Mouse (Mus musculus) kidney, adult 11 months (tissue): ENCODE measurements at regions not wholly inside any gene's neighbourhood (a gene's known extent, or its start where the extent isn't known, plus 50 kb on each side); places are given as distances from the start of the nearest gene placed in this dataset.

Experiments used
- DNase-seq: peaks from one replicate; pipeline ENCODE4 v3.0.0; 2022

GRCm38 (mm10) chr10:84036131-84036877, 313.6 kb downstream of the 1500009L16Rik start:
- DNase-seq, result no peak

DNA sequence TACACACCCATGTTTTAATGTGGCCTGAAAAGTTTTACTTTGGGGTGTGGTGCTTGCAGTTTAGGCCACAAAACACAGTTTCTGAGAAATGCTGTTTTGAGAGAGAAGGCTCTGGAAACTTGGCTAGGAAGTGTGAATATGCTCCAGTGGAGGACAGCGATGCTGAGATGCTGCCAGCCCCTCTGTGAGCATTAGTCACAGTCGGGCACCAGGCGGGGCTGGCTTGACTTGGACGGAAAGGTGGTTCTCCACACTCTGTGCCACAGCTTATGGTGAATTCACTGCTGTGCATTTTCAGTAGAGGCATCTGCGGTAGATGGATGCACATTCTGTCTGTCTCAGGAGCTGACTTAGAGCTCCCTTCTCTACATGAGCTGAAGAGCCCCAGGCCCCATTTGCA, 326.0 kb downstream of the 1500009L16Rik start:
- DNase-seq, result no peak

DNA sequence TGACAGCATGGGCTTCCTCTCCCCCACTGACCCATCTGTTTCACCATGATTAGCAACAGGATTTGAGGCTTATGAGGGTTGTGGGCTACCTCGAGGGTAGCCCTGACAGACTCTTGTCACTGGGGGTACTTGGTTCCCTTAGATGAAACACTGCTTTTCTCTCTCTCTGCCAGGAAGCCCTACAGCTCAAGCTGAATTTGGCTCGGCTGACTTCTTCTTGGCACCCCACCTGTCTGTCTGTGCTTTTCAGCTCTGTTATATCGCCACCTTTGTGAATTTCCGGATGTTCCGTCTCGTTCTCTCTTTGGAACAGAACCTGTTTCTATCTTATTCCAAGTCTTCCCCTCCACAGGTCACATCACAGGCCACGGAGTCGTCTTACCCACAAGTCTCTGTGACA, 330.0 kb downstream of the 1500009L16Rik start:
- no peak for DNase-seq

DNA sequence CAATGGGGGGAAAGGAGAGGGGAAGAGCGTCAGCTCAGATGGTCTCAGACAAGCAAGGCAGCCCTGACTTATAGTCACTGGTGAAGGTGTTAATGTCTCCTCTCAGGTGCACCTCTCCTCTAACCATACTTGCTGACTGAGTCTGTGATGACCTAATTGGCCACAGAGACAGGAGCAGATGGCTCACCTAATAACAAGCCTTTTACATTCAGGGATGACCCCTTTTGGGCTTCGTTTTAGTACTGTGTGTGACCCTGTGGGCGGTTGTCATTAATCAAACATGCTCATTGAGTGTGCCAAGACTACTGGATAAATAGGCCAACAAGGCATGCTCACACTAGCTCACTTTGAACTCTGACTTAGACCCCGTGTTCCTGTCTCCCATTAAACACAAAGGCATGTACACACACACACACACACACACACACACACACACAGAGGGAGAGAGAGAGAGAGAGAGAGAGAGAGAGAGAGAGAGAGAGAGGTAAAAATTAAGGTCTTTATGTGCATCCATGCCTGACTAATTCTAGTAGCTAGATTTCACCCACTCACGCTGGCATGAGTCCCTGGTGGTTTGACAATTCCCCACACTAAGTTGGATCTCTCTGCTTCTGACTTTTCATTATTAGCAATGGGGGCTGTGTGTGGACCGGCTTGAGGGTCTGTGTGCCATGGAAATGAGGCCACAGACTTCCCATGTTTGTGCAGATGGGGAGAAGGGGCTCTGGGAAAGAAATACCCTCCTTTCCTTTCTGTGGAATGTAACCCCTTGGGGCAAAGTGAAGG, 332.1 kb downstream of the 1500009L16Rik start:
- peak; percentile 10 for DNase-seq

- DNase-seq, result peak; percentile 24
Measured at GRCm38 (mm10) chr10:84055402-84056167, 332.9 kb downstream of the 1500009L16Rik start.

DNA sequence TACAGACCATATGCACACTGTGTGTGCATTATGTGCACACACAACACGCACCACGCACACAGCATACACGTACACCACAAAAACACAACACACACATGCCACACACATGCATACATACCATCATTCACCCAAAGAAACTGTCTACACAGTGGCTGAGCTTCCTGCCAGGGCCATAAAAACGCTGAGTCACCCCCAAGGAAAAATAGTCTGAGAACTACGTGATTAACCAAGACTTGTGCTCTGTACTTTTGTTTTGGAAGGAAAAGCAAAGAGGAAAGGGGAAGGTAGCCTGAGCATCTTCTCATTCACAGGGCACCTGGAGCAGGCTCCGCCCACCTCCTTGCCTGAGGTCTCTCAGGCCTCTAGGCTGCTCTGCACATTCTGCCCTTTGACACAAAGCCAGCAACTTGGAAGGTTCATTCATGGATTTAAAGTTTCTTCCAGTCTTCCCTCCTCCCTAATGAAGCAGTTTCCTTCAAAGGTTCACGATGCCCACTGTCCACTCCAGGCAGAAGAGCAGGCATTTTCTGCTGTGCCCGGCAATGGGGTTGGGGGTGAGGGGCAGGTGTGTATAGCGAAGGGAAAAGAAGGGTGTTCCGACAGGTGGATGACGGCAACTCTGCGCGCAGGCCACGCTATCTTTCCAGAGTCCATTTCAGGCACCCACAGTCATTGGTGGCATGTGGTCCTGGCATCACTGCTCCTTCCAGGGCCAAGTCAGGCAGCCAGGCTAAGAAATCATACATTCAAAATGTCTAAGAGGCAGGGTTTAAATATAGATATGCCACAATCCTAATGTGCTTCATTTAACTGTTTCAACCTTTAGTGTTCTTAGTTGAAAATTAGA, 333.9 kb downstream of the 1500009L16Rik start:
- DNase-seq, result peak; percentile 20

DNA sequence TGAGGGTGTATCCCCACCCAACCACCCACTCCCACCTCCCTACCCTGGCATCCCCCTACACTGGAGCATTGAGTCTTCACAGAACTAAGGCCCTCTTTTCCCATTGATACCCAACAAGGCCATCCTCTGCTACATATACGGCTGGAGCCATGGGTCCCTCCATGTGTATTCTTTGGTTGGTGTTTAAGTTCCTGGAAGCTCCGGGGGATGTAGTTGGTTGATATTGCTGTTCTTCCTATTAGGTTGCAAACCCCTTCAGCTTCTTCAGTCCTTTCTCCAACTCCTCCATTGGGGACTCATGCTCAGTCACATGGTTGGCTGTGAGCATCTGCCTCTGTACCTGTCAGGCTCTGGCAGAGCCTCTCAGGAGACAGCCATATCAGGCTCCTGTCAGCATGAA, 335.6 kb downstream of the 1500009L16Rik start:
- no peak for DNase-seq

DNA sequence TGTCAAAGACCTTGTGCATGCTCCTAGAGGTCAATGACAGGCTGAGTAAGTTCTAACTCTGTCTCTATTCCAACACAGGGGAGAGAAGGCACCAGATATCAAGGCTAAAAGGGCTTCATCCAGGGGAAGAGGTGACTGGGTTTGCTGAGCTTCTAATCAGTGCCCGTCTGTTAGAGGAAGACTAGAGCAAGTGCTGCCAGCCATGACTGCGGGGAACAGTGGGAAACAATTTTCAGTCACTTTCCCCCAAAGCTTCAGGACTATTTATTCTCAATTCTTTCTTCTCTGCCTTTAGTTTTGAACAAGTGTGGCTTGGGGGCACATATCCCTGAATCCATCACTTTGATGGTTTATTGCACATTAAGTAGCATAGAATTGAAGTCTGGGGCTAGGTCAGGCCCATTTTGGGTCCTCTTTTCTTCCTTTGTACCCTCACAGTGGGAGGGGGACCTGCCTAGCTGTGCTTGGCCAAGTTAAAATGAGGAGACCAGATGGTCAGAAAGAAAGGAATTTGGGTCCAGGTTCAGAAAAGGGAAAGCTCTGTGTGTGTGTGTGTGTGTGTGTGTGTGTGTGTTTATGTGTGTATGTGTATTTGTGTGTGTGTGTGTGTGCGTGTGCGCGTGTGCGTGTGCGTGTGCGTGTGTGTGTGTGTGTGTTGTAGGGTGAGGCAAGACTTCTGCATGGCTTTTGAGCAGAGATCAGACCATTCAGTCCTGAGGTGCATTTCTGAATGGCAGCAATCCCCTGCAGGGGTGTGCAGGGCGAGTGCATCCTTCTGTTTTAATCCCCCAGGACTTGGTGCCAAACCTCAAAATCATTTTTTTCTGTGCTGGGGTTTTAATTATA, 337.2 kb downstream of the 1500009L16Rik start:
- no peak for DNase-seq

GRCm38 (mm10) chr10:84060492-84061218, 338.0 kb downstream of the 1500009L16Rik start:
- DNase-seq, result peak; percentile 84

DNA sequence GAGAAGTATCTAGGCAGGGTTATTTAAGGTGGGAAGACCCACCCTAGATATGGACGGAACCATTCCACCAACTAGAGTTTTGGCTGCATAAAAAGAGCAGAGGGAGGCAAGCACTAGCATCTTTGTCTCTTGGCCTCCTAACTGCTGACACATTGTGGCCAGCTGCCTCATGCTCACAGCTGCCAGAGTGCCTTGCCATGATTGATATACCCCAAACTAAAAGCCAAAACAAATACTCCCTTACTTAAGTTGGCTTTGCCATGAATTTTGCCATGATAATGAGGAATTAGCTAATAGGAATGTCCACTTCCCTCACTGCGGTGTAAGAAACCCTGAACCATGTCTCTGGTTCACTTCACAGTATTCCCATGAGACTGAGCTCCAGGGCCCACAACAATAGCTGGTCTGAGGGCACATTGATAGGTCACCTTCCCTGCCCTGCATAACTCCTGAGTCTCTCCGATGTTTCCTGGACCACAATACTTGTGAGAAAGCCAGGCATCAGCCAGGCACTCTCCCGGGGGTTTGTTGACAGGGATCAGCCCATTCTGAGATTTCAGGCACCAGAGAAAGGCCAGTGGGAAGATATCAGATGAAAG, 344.5 kb downstream of the 1500009L16Rik start:
- DNase-seq, result peak; percentile 27

DNA sequence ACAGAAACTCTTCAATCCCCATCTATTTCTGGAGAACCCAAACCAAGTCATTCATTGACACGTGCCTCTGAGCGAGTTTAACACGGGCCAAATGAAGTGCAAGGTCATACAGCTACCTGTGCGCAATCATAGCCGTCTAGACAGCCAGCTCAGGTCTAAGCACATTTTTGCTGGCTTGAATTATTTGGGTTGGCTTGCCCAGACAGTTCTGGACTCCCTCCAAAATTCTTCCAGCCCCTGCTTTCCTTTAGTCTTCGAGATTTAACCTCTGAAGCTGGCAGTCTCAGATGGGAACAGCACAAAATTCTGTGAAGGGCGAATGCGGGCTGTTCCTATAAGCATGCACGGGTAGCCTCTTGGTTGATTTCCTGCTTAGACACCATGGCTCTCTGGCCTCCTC, 347.1 kb downstream of the 1500009L16Rik start:
- peak; percentile 45 for DNase-seq

- DNase-seq, result no peak
Measured at GRCm38 (mm10) chr10:84072866-84073483, 350.3 kb downstream of the 1500009L16Rik start.

DNA sequence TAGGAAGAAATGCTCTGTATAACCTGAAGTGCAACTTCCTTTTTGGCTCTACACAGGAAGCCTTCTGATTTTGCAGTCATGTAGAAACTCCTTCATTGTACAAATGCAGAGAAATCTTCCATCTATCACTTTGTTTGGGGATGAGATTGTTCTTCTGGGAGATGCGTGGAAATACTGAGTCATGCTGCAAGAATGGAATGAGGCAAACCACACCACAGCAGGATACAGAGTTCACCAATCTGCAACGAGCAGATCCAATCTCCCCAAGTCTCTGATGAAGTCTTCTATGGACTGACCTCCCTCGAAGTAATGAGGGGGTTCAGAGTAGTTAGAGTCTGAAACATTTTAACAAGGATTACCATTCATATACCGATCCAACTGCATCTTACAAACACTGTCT, 352.9 kb downstream of the 1500009L16Rik start:
- no peak for DNase-seq

- DNase-seq, result no peak
Measured at GRCm38 (mm10) chr10:84080236-84080635, 357.6 kb downstream of the 1500009L16Rik start.

- DNase-seq, result no peak
Measured at GRCm38 (mm10) chr10:84081673-84082072, 358.7 kb downstream of the Nuak1 start.

- no peak for DNase-seq
Measured at GRCm38 (mm10) chr10:84087528-84087927, 352.9 kb downstream of the Nuak1 start.

GRCm38 (mm10) chr10:84087929-84088328, 352.5 kb downstream of the Nuak1 start:
- no peak for DNase-seq

DNA sequence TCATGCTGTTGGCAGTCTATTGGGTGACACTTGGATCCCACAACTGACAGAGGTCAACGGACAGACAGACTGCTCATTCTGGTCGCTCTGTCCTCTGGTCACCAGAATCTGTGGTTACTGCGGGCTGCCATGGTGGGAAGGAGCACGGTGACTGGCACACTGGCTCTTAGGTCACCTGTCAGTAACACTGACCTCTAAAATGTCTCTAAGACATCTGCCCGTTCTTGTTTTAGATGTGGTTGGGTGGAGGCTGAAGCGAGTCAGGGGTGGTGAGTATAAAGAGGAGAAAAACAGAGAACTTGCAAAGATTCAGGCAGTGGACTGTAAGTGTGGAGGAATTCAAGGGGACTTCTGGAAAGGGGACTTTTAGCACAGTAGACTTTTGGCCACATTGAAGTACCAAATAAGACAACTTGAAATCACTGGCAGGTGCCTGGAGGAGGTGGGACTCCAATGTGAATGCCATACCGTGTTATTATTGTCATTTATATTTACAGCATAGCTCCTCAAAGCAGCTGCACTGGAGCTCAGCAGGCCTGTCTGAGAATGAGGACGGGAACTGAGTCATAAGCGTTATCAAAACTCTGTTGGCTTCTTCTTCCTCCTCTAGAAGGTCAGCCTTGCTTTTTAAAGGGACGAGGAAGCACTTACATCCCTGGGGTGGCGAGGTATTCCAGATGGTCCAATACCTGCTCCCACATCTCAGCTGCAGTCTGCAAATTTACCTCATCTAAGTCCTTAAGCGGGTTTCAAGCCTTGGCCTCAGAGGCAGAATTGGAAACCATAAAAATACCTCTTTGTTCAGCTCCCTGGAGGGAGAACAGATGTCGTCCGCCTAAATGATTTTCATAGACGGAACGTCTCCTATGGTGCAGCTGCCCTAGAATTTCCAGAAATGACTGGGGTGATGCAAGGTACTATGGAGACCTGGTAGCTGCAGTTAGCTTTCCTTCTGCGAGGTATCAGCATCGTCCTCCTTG, 351.3 kb downstream of the Nuak1 start:
- no peak for DNase-seq

GRCm38 (mm10) chr10:84093919-84094318, 346.5 kb downstream of the Nuak1 start:
- DNase-seq, result no peak
